Comparison of ENCODE assay signal across 9 mouse cellular contexts in the genomic region with DNA sequence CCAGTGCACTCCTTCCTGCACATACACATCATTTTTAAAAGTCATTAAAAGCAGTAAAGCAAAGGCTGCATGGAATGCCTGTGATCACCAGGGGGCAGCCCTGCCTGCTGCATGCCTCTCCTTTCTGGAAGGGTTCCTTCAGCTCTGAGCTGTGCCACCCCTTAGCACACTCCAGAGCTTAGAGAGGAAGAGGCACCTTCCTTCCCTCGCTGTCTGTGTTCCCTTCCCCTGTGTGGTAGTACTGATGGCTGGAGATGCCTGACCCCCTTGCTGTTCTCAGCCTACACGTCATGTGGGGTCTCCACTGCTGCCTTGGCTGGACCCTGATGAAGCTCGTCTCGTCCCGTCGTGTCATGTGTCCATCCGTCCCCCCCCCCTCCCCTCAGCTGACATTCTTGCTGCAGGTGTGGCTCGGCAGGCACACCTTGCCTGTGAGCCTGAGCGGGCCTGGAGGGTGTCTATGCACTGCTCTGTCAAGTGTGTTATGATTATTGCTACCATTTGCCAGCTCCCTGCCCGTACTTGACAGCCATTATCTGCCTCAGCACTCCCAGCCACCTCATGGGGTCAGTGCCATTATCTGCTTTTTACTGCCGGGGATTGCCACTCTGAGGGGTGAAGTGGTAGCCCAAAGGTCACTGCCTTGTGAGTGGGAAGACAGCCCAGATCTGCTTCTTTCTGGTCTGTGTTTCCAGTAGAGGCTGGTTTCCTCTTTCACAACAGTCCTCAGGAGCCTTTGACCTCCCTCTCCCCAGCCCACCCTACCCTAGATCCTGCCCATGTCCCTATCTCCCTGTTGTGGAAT. TPM values are rescaled to one million over a fixed set of nuclear protein-coding genes. Genes with fewer than 3 reads are reported as not detected.
A peak's percentile ranks its signal among the peaks of the same experiment; 100 is the strongest.
DNase-seq lines count a peak whose midpoint lies in the region; ATAC-seq and TF ChIP-seq lines count a peak whose summit lies in the region.
"Had no signal": no experiment of that assay in that cellular context is flagged by ENCODE, and none has a peak within 500 bp of the region (broad histone marks: within the 10 kb centered on the region; RNA-seq: fewer than 3 reads in every experiment).

No protein-coding gene starts in this region.

- no peak for TF ChIP-seq POLR2A in liver, adult 2 months (IDR thresholded peaks at IDR 0.05; ENCODE audit: extremely low read depth, insufficient read depth, low read length)

- WGBS in kidney, embryonic 14.5 days, result 17% methylated on average over 11 of the region's 11 CpGs
- 64% methylated on average over 11 of the region's 11 CpGs for WGBS in liver, adult 2 months
- WGBS in neural tube, embryonic 13.5 days, result 53% methylated on average over 11 of the region's 11 CpGs

- no peaks in the 10 kb centered on the region for H3K27me3 ChIP-seq in kidney, embryonic 14.5 days (ENCODE audit: control insufficient read depth, insufficient read depth, low read length)
- H3K27me3 ChIP-seq in liver, adult 2 months (ENCODE audit: control insufficient read depth, insufficient read depth, low read length), result no peaks in the 10 kb centered on the region
- no peaks in the 10 kb centered on the region for H3K27me3 ChIP-seq in neural tube, embryonic 13.5 days

- peaks cover 30% of the 10 kb centered on the region for H3K36me3 ChIP-seq in kidney, embryonic 14.5 days (ENCODE audit: control insufficient read depth, insufficient read depth, low read length)
- peaks cover 9% of the 10 kb centered on the region for H3K36me3 ChIP-seq in liver, adult 2 months (ENCODE audit: control insufficient read depth, insufficient read depth, low read length)
- H3K36me3 ChIP-seq in neural tube, embryonic 13.5 days, result peaks cover 13% of the 10 kb centered on the region

- DNase-seq in ovary, postnatal 36 days (ENCODE audit: low spot score), result peak; percentile 45
- DNase-seq in ovary, adult 18-20 months (ENCODE audit: low spot score), result no peak
- DNase-seq in gastrocnemius, postnatal 10 days, result peak; percentile 41
- no peak for DNase-seq in liver, adult 2 months (ENCODE audit: extremely low read depth, low read depth, low spot score)

- H3K9ac ChIP-seq in kidney, embryonic 14.5 days (ENCODE audit: low read depth, low read length), result no peak overlapping the region
- H3K9ac ChIP-seq in liver, adult 2 months (ENCODE audit: low read depth, low read length), result no peak overlapping the region
- no peak overlapping the region for H3K9ac ChIP-seq in neural tube, embryonic 13.5 days

- ATAC-seq in kidney, embryonic 14.5 days (ENCODE audit: low FRiP score, low TSS enrichment), result peak; percentile 82
- peak; percentile 41; the same call in 1 of the 2 replicates for ATAC-seq in neural tube, embryonic 13.5 days (ENCODE audit: low read depth)
- no peak for ATAC-seq in erythroblast, adult 5-6 weeks (replicated peaks; ENCODE audit: low FRiP score, poor library complexity, severe bottlenecking)

- peak; percentile 73 for TF ChIP-seq CTCF in liver, adult 2 months (IDR thresholded peaks at IDR 0.05; ENCODE audit: low read depth, low read length)

- no peaks in the 10 kb centered on the region for H3K79me2 ChIP-seq in liver, adult 2 months (ENCODE audit: control insufficient read depth, insufficient read depth, low read length)

- H3K4me3 ChIP-seq in brown adipose tissue, adult 24 weeks (ENCODE audit: insufficient read depth, low read depth, low read length), result no peak overlapping the region
- no peak overlapping the region for H3K4me3 ChIP-seq in kidney, embryonic 14.5 days (ENCODE audit: low read length)
- no peak overlapping the region for H3K4me3 ChIP-seq in liver, adult 2 months (ENCODE audit: insufficient read depth, low read depth, low read length)
- H3K4me3 ChIP-seq in neural tube, embryonic 13.5 days, result no peak overlapping the region

- H3K9me3 ChIP-seq in kidney, embryonic 14.5 days (ENCODE audit: control insufficient read depth, low read length), result no peaks in the 10 kb centered on the region
- H3K9me3 ChIP-seq in neural tube, embryonic 13.5 days, result no peaks in the 10 kb centered on the region

- H3K4me2 ChIP-seq in kidney, embryonic 14.5 days (replicated peaks; ENCODE audit: low read depth, low read length), result no peak overlapping the region
- H3K4me2 ChIP-seq in neural tube, embryonic 13.5 days, result no peak overlapping the region

- peaks cover 2% of the 10 kb centered on the region; the same call in 1 of the 2 replicates for H3K4me1 ChIP-seq in brown adipose tissue, adult 24 weeks (ENCODE audit: control insufficient read depth, insufficient read depth, insufficient read length, low read length)
- peaks cover 6% of the 10 kb centered on the region for H3K4me1 ChIP-seq in kidney, embryonic 14.5 days (ENCODE audit: control insufficient read depth, insufficient read depth, low read length)
- H3K4me1 ChIP-seq in liver, adult 2 months (ENCODE audit: control insufficient read depth, insufficient read depth, low read length), result peaks cover 3% of the 10 kb centered on the region; the same call in 1 of the 2 replicates
- peaks cover 42% of the 10 kb centered on the region for H3K4me1 ChIP-seq in neural tube, embryonic 13.5 days (replicated peaks)

- H3K27ac ChIP-seq in brown adipose tissue, adult 24 weeks (replicated peaks; ENCODE audit: low read depth, low read length), result peak overlapping the region; percentile 33
- peak overlapping the region; percentile 17; the same call in 1 of the 2 replicates for H3K27ac ChIP-seq in kidney, embryonic 14.5 days (ENCODE audit: low read depth, low read length)
- no peak overlapping the region for H3K27ac ChIP-seq in liver, adult 2 months (replicated peaks; ENCODE audit: insufficient read depth, low read depth, low read length)
- H3K27ac ChIP-seq in neural tube, embryonic 13.5 days (replicated peaks), result no peak overlapping the region

RNA-seq across cellular contexts. Expression of gene Guca2a, which starts 6.2 kb away (rescaled TPM):
- polyA plus RNA-seq in brown adipose tissue, adult 24 weeks (2012; ENCODE audit: insufficient read depth, insufficient read length, missing spikeins), result not detected in 2 replicates
- not detected for total RNA-seq in gastrocnemius, postnatal 10 days (2021)
- polyA plus RNA-seq in kidney, embryonic 14.5 days (2014; fragmentation: Nextera tagmentation; extraction: Ambion mirVana), result 4.1 and 5.0 TPM in 2 replicates
- total RNA-seq in liver, adult 2 months (2014; rRNA removed), result not detected in 2 replicates
- polyA plus RNA-seq in liver, adult 2 months (2012; rRNA removed), result 0.36 and 1.2 TPM in 2 replicates
- not detected in 2 replicates for polyA plus RNA-seq in neural tube, embryonic 13.5 days (2015; fragmentation: Nextera tagmentation; extraction: Ambion mirVana)
- not detected in 2 replicates for total RNA-seq in erythroblast, adult 5-6 weeks (2015; ENCODE audit: low replicate concordance)
- not detected in 2 replicates for total RNA-seq in erythroblast, adult 5-6 weeks (2017; ENCODE audit: low replicate concordance)
- total RNA-seq: gastrocnemius, postnatal 36 days had no signal

RNA-seq across cellular contexts. Expression of gene Guca2b, which starts 27.4 kb away (rescaled TPM):
- polyA plus RNA-seq in brown adipose tissue, adult 24 weeks (2012; ENCODE audit: insufficient read depth, insufficient read length, missing spikeins), result not detected in 2 replicates
- not detected for total RNA-seq in gastrocnemius, postnatal 10 days (2021)
- polyA plus RNA-seq in kidney, embryonic 14.5 days (2014; fragmentation: Nextera tagmentation; extraction: Ambion mirVana), result 1.3 and 1.8 TPM in 2 replicates
- not detected in 2 replicates for total RNA-seq in liver, adult 2 months (2014; rRNA removed)
- polyA plus RNA-seq in liver, adult 2 months (2012; rRNA removed), result not detected in 2 replicates
- polyA plus RNA-seq in neural tube, embryonic 13.5 days (2015; fragmentation: Nextera tagmentation; extraction: Ambion mirVana), result not detected in 2 replicates
- not detected in 2 replicates for total RNA-seq in erythroblast, adult 5-6 weeks (2015; ENCODE audit: low replicate concordance)
- total RNA-seq in erythroblast, adult 5-6 weeks (2017; ENCODE audit: low replicate concordance), result not detected in 2 replicates
- total RNA-seq: gastrocnemius, postnatal 36 days had no signal

Comparison
In these comparisons a context has a peak if more than half of its experiments do, and no peak if none do; other contexts are left out.
1. DNase-seq: peak in ovary, postnatal 36 days (single experiment) and gastrocnemius, postnatal 10 days (single experiment); none in ovary, adult 18-20 months (single experiment) and liver, adult 2 months (single experiment).
2. H3K27ac ChIP-seq: peak in brown adipose tissue, adult 24 weeks (single experiment) and kidney, embryonic 14.5 days (single experiment); none in liver, adult 2 months (single experiment) and neural tube, embryonic 13.5 days (single experiment).